Mouse (Mus musculus): ENCODE data around the gene Pak6. TPM values are rescaled to one million over a fixed set of nuclear protein-coding genes. Genes with fewer than 3 reads are reported as not detected.

The Pak6 gene
- polyA plus RNA-seq, 1 experiment, result 0.64 TPM

DNA sequence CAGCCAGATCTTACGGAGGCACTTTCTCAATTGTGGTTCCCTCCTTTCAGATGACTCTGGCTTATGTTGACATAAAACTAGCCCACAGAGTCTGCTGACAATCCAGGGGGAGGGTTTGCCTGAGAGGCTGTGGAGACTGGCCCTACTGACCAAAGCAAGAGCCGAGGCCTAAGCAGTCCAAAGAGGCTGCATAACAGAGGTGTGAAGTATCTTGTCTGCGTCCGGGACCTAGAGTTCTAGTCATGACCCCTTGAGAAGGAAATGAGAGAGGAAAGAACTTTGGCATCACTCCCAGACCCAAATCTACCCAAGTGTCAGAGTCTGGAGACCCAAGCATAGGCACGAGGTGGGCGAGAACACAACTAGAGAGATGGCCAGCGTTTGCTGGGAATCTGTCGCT, 23.6 kb downstream of the Pak6 start:
- H3K4me3 ChIP-seq (replicated peaks), result no peak overlapping the region
- no peak for TF ChIP-seq TAL1 (IDR thresholded peaks at IDR 0.05; ENCODE audit: low read length)
- TF ChIP-seq GATA1 (IDR thresholded peaks at IDR 0.05; ENCODE audit: low read length), result no peak
- H3K36me3 ChIP-seq (ENCODE audit: control insufficient read depth), result no peaks in the 10 kb centered on the region; the same call in 1 of the 2 replicates
- no peaks in the 10 kb centered on the region for H3K9me3 ChIP-seq (ENCODE audit: control insufficient read depth, low read length)
- H3K4me1 ChIP-seq (ENCODE audit: control insufficient read depth), result peaks cover 12% of the 10 kb centered on the region
- H3K27me3 ChIP-seq (ENCODE audit: control insufficient read depth), result peaks cover 3% of the 10 kb centered on the region; the same call in 1 of the 2 replicates

GRCm38 (mm10) chr2:118687791-118688190, 24.7 kb downstream of the Pak6 start:
- Histone ChIP-seq H3K9me3 (ENCODE audit: control insufficient read depth, low read length) (no peaks in the 10 kb centered on the region), H3K27me3 (ENCODE audit: control insufficient read depth) (no peaks in the 10 kb centered on the region; the same call in 1 of the 2 replicates), H3K36me3 (ENCODE audit: control insufficient read depth) (no peaks in the 10 kb centered on the region; the same call in 1 of the 2 replicates), H3K4me3 (replicated peaks) (no peak overlapping the region), H3K4me1 (ENCODE audit: control insufficient read depth) (peaks cover 3% of the 10 kb centered on the region)
- TF ChIP-seq GATA1 (IDR thresholded peaks at IDR 0.05; ENCODE audit: low read length), result no peak
- no peak for TF ChIP-seq TAL1 (IDR thresholded peaks at IDR 0.05; ENCODE audit: low read length)

DNA sequence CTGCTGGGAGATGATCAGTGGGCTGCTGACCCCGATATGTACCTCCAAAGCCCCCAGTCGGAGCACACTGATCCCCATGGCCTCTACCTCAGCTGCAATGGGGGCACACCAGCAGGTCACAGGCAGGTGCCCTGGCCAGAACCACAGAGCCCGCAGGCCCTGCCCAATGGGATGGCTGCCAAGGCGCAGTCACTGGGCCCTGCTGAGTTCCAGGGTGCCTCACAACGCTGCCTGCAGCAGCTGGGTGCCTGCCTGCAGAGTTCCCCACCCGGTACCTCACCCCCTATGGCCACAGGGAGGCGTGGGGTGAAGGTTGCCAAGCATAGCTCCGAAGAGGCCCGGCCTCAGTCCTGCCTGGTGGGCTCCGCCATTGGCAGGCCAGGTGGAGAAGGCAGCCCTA, 26.8 kb downstream of the Pak6 start:
- H3K27me3 ChIP-seq (ENCODE audit: control insufficient read depth), result peaks cover 4% of the 10 kb centered on the region; the same call in 1 of the 2 replicates

GRCm38 (mm10) chr2:118693370-118693966, 30.4 kb downstream of the Pak6 start:
- no peaks in the 10 kb centered on the region; the same call in 1 of the 2 replicates for H3K36me3 ChIP-seq (ENCODE audit: control insufficient read depth)
- H3K4me3 ChIP-seq (replicated peaks), result no peak overlapping the region
- H3K4me1 ChIP-seq (ENCODE audit: control insufficient read depth), result no peaks in the 10 kb centered on the region
- peaks cover 26% of the 10 kb centered on the region for H3K27me3 ChIP-seq (ENCODE audit: control insufficient read depth)
- TF ChIP-seq TAL1 (IDR thresholded peaks at IDR 0.05; ENCODE audit: low read length), result no peak
- no peak for TF ChIP-seq GATA1 (IDR thresholded peaks at IDR 0.05; ENCODE audit: low read length)
- H3K9me3 ChIP-seq (ENCODE audit: control insufficient read depth, low read length), result no peaks in the 10 kb centered on the region

More for the DNA sequence above, 26.8 kb downstream of the Pak6 start:
- H3K36me3 ChIP-seq (ENCODE audit: control insufficient read depth), result no peaks in the 10 kb centered on the region; the same call in 1 of the 2 replicates
- TF ChIP-seq TAL1 (IDR thresholded peaks at IDR 0.05; ENCODE audit: low read length), result no peak
- TF ChIP-seq GATA1 (IDR thresholded peaks at IDR 0.05; ENCODE audit: low read length), result no peak
- H3K9me3 ChIP-seq (ENCODE audit: control insufficient read depth, low read length), result no peaks in the 10 kb centered on the region
- no peak overlapping the region for H3K4me3 ChIP-seq (replicated peaks)
- no peaks in the 10 kb centered on the region for H3K4me1 ChIP-seq (ENCODE audit: control insufficient read depth)

GRCm38 (mm10) chr2:118695677-118696232, 32.7 kb downstream of the Pak6 start:
- Histone ChIP-seq H3K36me3 (ENCODE audit: control insufficient read depth) (no peaks in the 10 kb centered on the region), H3K27me3 (ENCODE audit: control insufficient read depth) (peaks cover 46% of the 10 kb centered on the region), H3K4me1 (ENCODE audit: control insufficient read depth) (peaks cover 2% of the 10 kb centered on the region; the same call in 1 of the 2 replicates), H3K4me3 (replicated peaks) (no peak overlapping the region), H3K9me3 (ENCODE audit: control insufficient read depth, low read length) (no peaks in the 10 kb centered on the region)
- no peak for TF ChIP-seq GATA1 (IDR thresholded peaks at IDR 0.05; ENCODE audit: low read length)
- no peak for TF ChIP-seq TAL1 (IDR thresholded peaks at IDR 0.05; ENCODE audit: low read length)

GRCm38 (mm10) chr2:118696451-118697308, 33.6 kb downstream of the Pak6 start:
- Histone ChIP-seq H3K4me3 (replicated peaks) (no peak overlapping the region), H3K4me1 (ENCODE audit: control insufficient read depth) (peaks cover 2% of the 10 kb centered on the region; the same call in 1 of the 2 replicates), H3K9me3 (ENCODE audit: control insufficient read depth, low read length) (no peaks in the 10 kb centered on the region; the same call in 1 of the 2 replicates), H3K36me3 (ENCODE audit: control insufficient read depth) (no peaks in the 10 kb centered on the region), H3K27me3 (ENCODE audit: control insufficient read depth) (peaks cover 55% of the 10 kb centered on the region)
- TF ChIP-seq GATA1 (IDR thresholded peaks at IDR 0.05; ENCODE audit: low read length), result no peak
- TF ChIP-seq TAL1 (IDR thresholded peaks at IDR 0.05; ENCODE audit: low read length), result no peak

DNA sequence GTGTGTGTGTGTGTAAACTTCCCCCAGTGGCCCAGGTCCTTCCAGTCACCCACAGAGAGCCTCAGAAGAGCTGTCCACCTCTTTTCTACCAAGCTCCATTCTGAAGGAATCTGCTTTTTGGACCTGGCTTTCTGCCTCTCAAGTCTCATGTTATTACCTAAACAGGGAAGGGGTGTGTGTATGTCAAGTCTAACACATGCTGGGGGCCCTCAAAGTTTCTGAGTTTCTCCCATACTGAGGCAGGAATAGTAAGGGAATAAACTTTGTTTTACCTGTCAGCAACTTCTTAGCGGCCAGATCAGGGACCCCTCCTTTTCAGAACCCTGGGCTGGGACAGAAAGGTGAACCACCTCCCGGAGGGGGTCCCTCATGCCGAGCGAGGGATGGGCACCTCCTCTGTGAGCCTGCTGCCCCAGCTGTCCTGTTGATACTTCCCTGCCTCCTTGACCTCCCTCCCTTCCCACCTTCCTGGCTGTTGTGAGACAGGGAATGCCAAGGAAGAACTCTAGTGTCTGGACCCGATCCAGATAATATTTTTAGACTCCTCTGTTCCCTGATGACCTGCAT, 34.3 kb downstream of the Pak6 start:
- H3K9me3 ChIP-seq (ENCODE audit: control insufficient read depth, low read length), result peaks cover 4% of the 10 kb centered on the region; the same call in 1 of the 2 replicates
- peaks cover 62% of the 10 kb centered on the region for H3K27me3 ChIP-seq (ENCODE audit: control insufficient read depth)
- H3K4me1 ChIP-seq (ENCODE audit: control insufficient read depth), result peaks cover 3% of the 10 kb centered on the region
- H3K36me3 ChIP-seq (ENCODE audit: control insufficient read depth), result no peaks in the 10 kb centered on the region
- H3K4me3 ChIP-seq (replicated peaks), result no peak overlapping the region
- TF ChIP-seq GATA1 (IDR thresholded peaks at IDR 0.05; ENCODE audit: low read length), result no peak
- TF ChIP-seq TAL1 (IDR thresholded peaks at IDR 0.05; ENCODE audit: low read length), result no peak

- no peak for TF ChIP-seq GATA1 (IDR thresholded peaks at IDR 0.05; ENCODE audit: low read length)
- peaks cover 68% of the 10 kb centered on the region for H3K27me3 ChIP-seq (ENCODE audit: control insufficient read depth)
- H3K9me3 ChIP-seq (ENCODE audit: control insufficient read depth, low read length), result peaks cover 9% of the 10 kb centered on the region
- H3K4me3 ChIP-seq (replicated peaks), result no peak overlapping the region
- H3K4me1 ChIP-seq (ENCODE audit: control insufficient read depth), result peaks cover 8% of the 10 kb centered on the region
- H3K36me3 ChIP-seq (ENCODE audit: control insufficient read depth), result no peaks in the 10 kb centered on the region
These were observed 34.9 kb downstream of the Pak6 start for GRCm38 (mm10) chr2:118697955-118698354.
